Mouse (Mus musculus) adrenal gland (tissue): ENCODE data around the gene Nr4a1.

Source experiments
- intact Hi-C: fragments of 180-260 bp; cut with DNase I; formaldehyde crosslinking; loops from one replicate; pipeline ENCODE4 v1.15.1; 2025

The Nr4a1 gene

GRCm38 (mm10) chr15:101309493-101309892 is 55.4 kb downstream of the Nr4a1 start:
- intact Hi-C loops: no loop called here

GRCm38 (mm10) chr15:101311087-101311770 is 57.2 kb downstream of the Nr4a1 start:
- intact Hi-C loops: no loop called here

- intact Hi-C loops: no loop called here
Observed at GRCm38 (mm10) chr15:101312006-101312405, 57.9 kb downstream of the Nr4a1 start.

GRCm38 (mm10) chr15:101315378-101315777 is 61.3 kb downstream of the Nr4a1 start:
- intact Hi-C loops: no loop called here

GRCm38 (mm10) chr15:101315832-101316231 is 61.8 kb downstream of the Nr4a1 start:
- intact Hi-C loops: loop anchor here (2.0 kb wide), 1 partner anchor 77 kb away; no protein-coding TSS in a partner anchor

GRCm38 (mm10) chr15:101316279-101316912 is 62.3 kb downstream of the Nr4a1 start:
- intact Hi-C loops: loop anchor here (2.0 kb wide), 1 partner anchor 78 kb away; no protein-coding TSS in a partner anchor

- intact Hi-C loops: loop anchor here (2.0 kb wide), 1 partner anchor 78 kb away; no protein-coding TSS in a partner anchor
Observed at GRCm38 (mm10) chr15:101316913-101317813, 63.1 kb downstream of the Nr4a1 start.

GRCm38 (mm10) chr15:101317814-101318500 is 63.9 kb downstream of the Nr4a1 start:
- intact Hi-C loops: loop anchor here (2.0 kb wide), 1 partner anchor 79 kb away; no protein-coding TSS in a partner anchor

- intact Hi-C loops: no loop called here
Observed at GRCm38 (mm10) chr15:101318889-101319765, 65.1 kb downstream of the Nr4a1 start.

GRCm38 (mm10) chr15:101320010-101320617 is 66.0 kb downstream of the Nr4a1 start:
- intact Hi-C loops: no loop called here

- intact Hi-C loops: no loop called here
Observed at GRCm38 (mm10) chr15:101320618-101321041, 66.6 kb downstream of the Nr4a1 start.

- intact Hi-C loops: no loop called here
Observed at GRCm38 (mm10) chr15:101321126-101321525, 67.1 kb downstream of the Nr4a1 start.

GRCm38 (mm10) chr15:101322106-101322505 is 68.0 kb downstream of the Nr4a1 start:
- intact Hi-C loops: no loop called here

GRCm38 (mm10) chr15:101322640-101323039 is 68.6 kb downstream of the Nr4a1 start:
- intact Hi-C loops: no loop called here

- intact Hi-C loops: no loop called here
Observed at GRCm38 (mm10) chr15:101323511-101323910, 69.4 kb downstream of the Nr4a1 start.
